Mouse (Mus musculus) small intestine, adult 2 months (tissue): ENCODE measurements around the gene BC030499. TPM values are rescaled to one million over a fixed set of nuclear protein-coding genes. Genes with fewer than 3 reads are reported as not detected.

Experiments
- H3K27ac ChIP-seq: fragments of 200-500 bp; 2 replicates; pipeline ENCODE4 v1.5.1; 2012; ENCODE audit warnings: low read depth, low read length, control low read depth, inconsistent platforms; ENCODE audit not compliant: insufficient read depth
- H3K27me3 ChIP-seq: fragments of 200-500 bp; 2 replicates; pipeline ENCODE4 v1.6.1; 2012; ENCODE audit warnings: mild to moderate bottlenecking, moderate library complexity, low read length, inconsistent platforms; ENCODE audit not compliant: control insufficient read depth, insufficient read depth
- H3K36me3 ChIP-seq: fragments of 200-500 bp; 2 replicates; pipeline ENCODE4 v1.6.1; 2012; ENCODE audit warnings: mild to moderate bottlenecking, low read length, control low read depth, inconsistent platforms; ENCODE audit not compliant: control insufficient read depth, insufficient read depth
- H3K4me1 ChIP-seq: fragments of 200-500 bp; 2 replicates; pipeline ENCODE4 v1.6.1; 2012; ENCODE audit warnings: low read length, inconsistent platforms, mixed read lengths; ENCODE audit not compliant: control insufficient read depth, insufficient read depth, insufficient read length
- H3K4me3 ChIP-seq: fragments of 200-500 bp; 2 replicates; pipeline ENCODE4 v1.5.1; 2012; ENCODE audit warnings: low read depth, mild to moderate bottlenecking, control low read depth, inconsistent platforms, low read length, moderate library complexity
- CTCF ChIP-seq: fragments of 200-500 bp; IDR thresholded peaks from 2 replicates; pipeline ENCODE4 v1.5.1; 2012; ENCODE audit warnings: low read depth, mild to moderate bottlenecking, control low read depth, inconsistent platforms, low read length, moderate library complexity, mixed read lengths; ENCODE audit not compliant: insufficient replicate concordance, insufficient read length; ENCODE audit errors: extremely low read depth
- POLR2A ChIP-seq: fragments of 200-500 bp; IDR thresholded peaks from 2 replicates; pipeline ENCODE4 v1.6.1; 2012; ENCODE audit warnings: low read depth, mild to moderate bottlenecking, control low read depth, inconsistent platforms, low read length, moderate library complexity
- WGBS: fragments of 180-500 bp; shearing (Covaris S2); methylation state at CpG from one replicate; pipeline ENCODE4 v1.1.7; 2018; 5-methylcytosine and 5-hydroxymethylcytosine counted together
- polyA plus RNA-seq: library from polyadenylated mRNA; depleted of rRNA; stranded (reverse); fragments of >200 nt; gene quantifications from 2 replicates; pipeline ENCODE4 v1.2.3, GENCODE M21; 2012; rRNA removed

Gene BC030499
- polyA plus RNA-seq, 1 experiment: 0.14 TPM

- TF ChIP-seq POLR2A: no peak
- TF ChIP-seq CTCF: no peak
- WGBS: 85% methylated on average over 12 of the region's 12 CpGs
- Histone ChIP-seq H3K27me3 (no peaks in the 10 kb centered on the region; the same call in 1 of the 2 replicates), H3K27ac (no peak overlapping the region), H3K4me3 (no peak overlapping the region), H3K36me3 (peaks cover 32% of the 10 kb centered on the region), H3K4me1 (peaks cover 14% of the 10 kb centered on the region)
Observed at GRCm38 (mm10) chr11:78341702-78342101, 51.1 kb downstream of the BC030499 start.

GRCm38 (mm10) chr11:78343381-78344327 lies 53.0 kb downstream of the BC030499 start, which contains the start of gene Unc119:
TSS of gene Unc119 (plus strand) at chr11:78343482.
- 4% methylated on average over 65 of the region's 66 CpGs for WGBS
- peak within 1 kb of the TSS; percentile 93 for H3K4me3 ChIP-seq
- H3K27ac ChIP-seq: no peak within 1 kb of the TSS
- H3K27me3 ChIP-seq: no peaks in the 10 kb centered on the region; the same call in 1 of the 2 replicates
- peaks cover 20% of the 10 kb centered on the region for H3K36me3 ChIP-seq
- H3K4me1 ChIP-seq: peaks cover 19% of the 10 kb centered on the region
- TF ChIP-seq POLR2A (no peak), CTCF (no peak)

GRCm38 (mm10) chr11:78344328-78344889 lies 53.8 kb downstream of the BC030499 start:
- Histone ChIP-seq H3K4me1 (peaks cover 19% of the 10 kb centered on the region), H3K4me3 (peak overlapping the region; percentile 93), H3K36me3 (peaks cover 16% of the 10 kb centered on the region), H3K27ac (peak overlapping the region; percentile 32; the same call in 1 of the 2 replicates), H3K27me3 (no peaks in the 10 kb centered on the region; the same call in 1 of the 2 replicates)
- WGBS: 74% methylated on average over 6 of the region's 6 CpGs
- TF ChIP-seq POLR2A (no peak), CTCF (no peak)

GRCm38 (mm10) chr11:78344890-78345715 lies 54.5 kb downstream of the BC030499 start:
- H3K36me3 ChIP-seq: peaks cover 11% of the 10 kb centered on the region
- 72% methylated on average over 8 of the region's 8 CpGs for WGBS
- peaks cover 25% of the 10 kb centered on the region for H3K4me1 ChIP-seq
- TF ChIP-seq CTCF (no peak), POLR2A (no peak)
- H3K27me3 ChIP-seq: no peaks in the 10 kb centered on the region; the same call in 1 of the 2 replicates
- H3K27ac ChIP-seq: peak overlapping the region; percentile 58
- no peak overlapping the region for H3K4me3 ChIP-seq

- TF ChIP-seq CTCF (no peak), POLR2A (no peak)
- peaks cover 8% of the 10 kb centered on the region for H3K36me3 ChIP-seq
- H3K27ac ChIP-seq: peak overlapping the region; percentile 58
- H3K4me3 ChIP-seq: no peak overlapping the region
- peaks cover 25% of the 10 kb centered on the region for H3K4me1 ChIP-seq
- WGBS: 78% methylated on average over 7 of the region's 7 CpGs
- no peaks in the 10 kb centered on the region; the same call in 1 of the 2 replicates for H3K27me3 ChIP-seq
Observed at GRCm38 (mm10) chr11:78345801-78346200, 55.2 kb downstream of the BC030499 start.

Other genes starting within 250 kb of the BC030499 start
- 12.2 and 17.3 TPM in 2 replicates for gene Eral1, start 210.5 kb upstream of the BC030499 start, polyA plus RNA-seq
- gene Fam222b, start 196.2 kb upstream of the BC030499 start, polyA plus RNA-seq: 13.1 and 29.2 TPM in 2 replicates
- gene Traf4, start 125.3 kb upstream of the BC030499 start, polyA plus RNA-seq: 50.3 and 99.5 TPM in 2 replicates
- 5.0 and 6.6 TPM in 2 replicates for gene Nek8, start 114.2 kb upstream of the BC030499 start, polyA plus RNA-seq
- gene Tlcd1, start 114.1 kb upstream of the BC030499 start, polyA plus RNA-seq: 15.0 and 15.3 TPM in 2 replicates
- gene Rpl23a, start 107.3 kb upstream of the BC030499 start, polyA plus RNA-seq: 31.9 and 66.4 TPM in 2 replicates
- 12.2 and 13.0 TPM in 2 replicates for gene Rab34, start 102.4 kb upstream of the BC030499 start, polyA plus RNA-seq
- 0.11 TPM in 1 of 2 replicates, not detected in the other for gene Proca1, start 97.4 kb upstream of the BC030499 start, polyA plus RNA-seq
- 91.3 and 125 TPM in 2 replicates for gene Sdf2, start 45.1 kb upstream of the BC030499 start, polyA plus RNA-seq
- gene Supt6, start 44.9 kb upstream of the BC030499 start, polyA plus RNA-seq: 19.2 and 28.5 TPM in 2 replicates
- gene 2610507B11Rik, start 29.1 kb upstream of the BC030499 start, polyA plus RNA-seq: 38.2 and 51.7 TPM in 2 replicates
- 5.1 and 7.5 TPM in 2 replicates for gene Spag5, start 10.7 kb downstream of the BC030499 start, polyA plus RNA-seq
- gene Aldoc, start 32.1 kb downstream of the BC030499 start, polyA plus RNA-seq: 8.8 and 11.7 TPM in 2 replicates
- 47.6 and 70.8 TPM in 2 replicates for gene Pigs, start 37.6 kb downstream of the BC030499 start, polyA plus RNA-seq
- 12.7 and 13.3 TPM in 2 replicates for gene Unc119, start 52.6 kb downstream of the BC030499 start, polyA plus RNA-seq
- 0.06 TPM in 1 of 2 replicates, not detected in the other for gene Foxn1, start 95.7 kb downstream of the BC030499 start, polyA plus RNA-seq
- 24.9 and 374 TPM in 2 replicates for gene Slc13a2, start 131.4 kb downstream of the BC030499 start, polyA plus RNA-seq
- gene Slc46a1, start 174.9 kb downstream of the BC030499 start, polyA plus RNA-seq: 117 and 341 TPM in 2 replicates
- 0.43 and 0.60 TPM in 2 replicates for gene Sarm1, start 206.9 kb downstream of the BC030499 start, polyA plus RNA-seq
- 3.2 and 21.1 TPM in 2 replicates for gene Vtn, start 208.2 kb downstream of the BC030499 start, polyA plus RNA-seq
- gene Sebox, start 212.6 kb downstream of the BC030499 start, polyA plus RNA-seq: not detected in 2 replicates
- gene Tmem199, start 221.3 kb downstream of the BC030499 start, polyA plus RNA-seq: 3.7 and 3.8 TPM in 2 replicates
- gene Poldip2, start 221.4 kb downstream of the BC030499 start, polyA plus RNA-seq: 18.1 and 24.9 TPM in 2 replicates
- gene Tnfaip1, start 245.5 kb downstream of the BC030499 start, polyA plus RNA-seq: 31.3 and 64.5 TPM in 2 replicates
- 114 and 137 TPM in 2 replicates for gene Ift20, start 245.5 kb downstream of the BC030499 start, polyA plus RNA-seq